Mouse (Mus musculus) bone marrow macrophage, adult 2 months (primary cell): Measurements from ENCODE around the gene Gck.

Experiments
- CTCF ChIP-seq: IDR thresholded peaks from 2 replicates; pipeline ENCODE4 v1.5.1; 2012; ENCODE audit warnings: low read depth, mild to moderate bottlenecking, low read length, moderate library complexity
- POLR2A ChIP-seq: IDR thresholded peaks from 2 replicates; pipeline ENCODE4 v1.6.1; 2012; ENCODE audit warnings: mild to moderate bottlenecking, low read depth, low read length, borderline replicate concordance

- TF ChIP-seq CTCF (0 out of 2 replicates have a peak, but pooled peaks have one; percentile 10), POLR2A (no peak)
Observed at GRCm38 (mm10) chr11:5945096-5945495, 4.8 kb downstream of the Gck start.
